Mouse (Mus musculus) layer of hippocampus, adult 9-11 months (tissue): Measurements from ENCODE around the gene Gorasp2.

ENCODE experiments used
- DNase-seq: peaks from one replicate; pipeline ENCODE4 v3.0.0; 2022

The Gorasp2 gene

DNA sequence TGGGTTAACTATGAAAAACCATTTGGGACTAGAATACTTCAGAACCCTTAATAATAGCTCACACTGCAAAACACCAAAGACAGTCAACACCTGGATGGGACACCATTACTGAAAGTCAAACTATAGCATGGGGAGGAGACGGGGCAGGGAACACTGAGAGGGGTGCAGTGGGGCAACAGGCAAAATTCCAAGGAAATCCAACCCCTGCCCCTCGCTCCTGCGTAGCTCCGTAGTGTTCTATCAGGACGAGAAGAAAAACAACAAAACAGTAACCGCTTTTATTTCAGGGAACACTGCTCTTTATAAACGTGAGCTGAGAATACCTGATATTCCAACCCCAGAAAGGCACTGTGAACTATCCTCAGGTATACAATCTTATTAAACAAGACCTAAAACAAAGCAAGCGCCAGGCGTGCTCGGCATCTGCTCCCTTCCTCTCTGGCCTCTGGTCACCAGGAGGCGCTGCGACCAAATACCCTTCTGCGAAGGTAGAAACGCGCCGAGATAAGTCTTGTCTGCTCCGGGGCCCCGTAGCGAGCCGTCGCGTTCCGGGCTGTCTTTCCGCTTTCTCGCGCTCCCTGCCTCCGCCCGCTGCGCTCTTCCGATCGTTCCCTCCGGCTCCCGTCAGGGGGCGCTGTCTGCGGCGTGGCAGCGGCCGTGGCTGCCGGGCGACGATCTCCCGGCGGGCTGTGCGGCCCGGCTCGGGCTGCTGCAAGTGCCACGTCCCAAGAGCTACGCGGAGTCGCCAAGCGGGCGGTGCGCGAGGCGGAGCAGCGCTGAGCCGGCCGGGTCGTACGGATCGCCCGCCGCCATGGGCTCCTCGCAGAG, at the start of gene Gorasp2:
Gorasp2 (plus strand) TSS at position 690 of the 828 bp plus-strand sequence.
- DNase-seq: peak; percentile 96

DNA sequence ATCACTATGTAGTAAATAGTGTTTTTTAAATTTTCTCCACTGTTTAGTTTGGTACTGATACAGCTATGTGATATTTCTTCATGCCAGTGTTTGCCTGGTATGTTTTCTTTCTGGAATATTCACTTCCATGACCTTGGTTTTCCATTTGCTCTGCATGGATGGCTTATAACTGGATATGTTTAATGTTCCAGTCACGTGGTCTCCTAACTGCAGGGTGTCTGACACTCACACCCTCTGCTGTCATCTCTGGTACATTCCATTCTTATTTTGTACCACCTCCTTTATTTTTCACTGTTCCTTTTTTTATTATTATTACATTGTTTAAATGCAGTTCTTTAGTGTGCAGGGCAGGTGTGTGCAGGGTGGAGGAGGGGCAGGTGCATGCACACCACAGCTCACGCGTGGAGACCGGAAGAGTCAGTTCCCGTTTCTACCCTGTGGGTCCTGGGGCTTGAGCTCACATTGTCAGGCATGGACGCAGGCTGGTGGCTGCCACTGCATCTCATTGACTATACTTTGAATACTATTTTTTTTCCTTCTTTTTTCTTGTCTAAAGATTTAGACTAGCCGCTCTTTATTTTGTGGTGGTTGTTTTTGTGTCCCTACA, 46.5 kb upstream of the Gorasp2 start:
- DNase-seq: no peak

DNA sequence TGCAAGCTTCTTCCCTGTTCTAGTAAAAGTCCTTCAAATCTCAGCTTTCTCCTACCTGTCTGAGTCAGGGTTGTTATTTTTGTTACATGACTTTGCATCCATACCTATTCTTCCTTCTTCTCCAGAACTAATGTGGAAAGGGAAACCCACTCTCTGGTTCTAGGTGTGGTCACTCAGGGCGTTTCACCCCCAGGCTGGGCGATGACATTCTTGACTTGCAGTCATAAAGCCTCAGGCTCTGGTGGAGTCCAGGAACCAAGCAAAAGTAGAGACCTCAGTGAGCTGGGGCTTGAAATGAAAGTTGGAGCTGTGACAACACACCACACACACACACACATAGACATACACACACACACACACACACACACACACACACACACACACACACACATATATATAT, 45.3 kb upstream of the Gorasp2 start:
- DNase-seq: no peak

DNA sequence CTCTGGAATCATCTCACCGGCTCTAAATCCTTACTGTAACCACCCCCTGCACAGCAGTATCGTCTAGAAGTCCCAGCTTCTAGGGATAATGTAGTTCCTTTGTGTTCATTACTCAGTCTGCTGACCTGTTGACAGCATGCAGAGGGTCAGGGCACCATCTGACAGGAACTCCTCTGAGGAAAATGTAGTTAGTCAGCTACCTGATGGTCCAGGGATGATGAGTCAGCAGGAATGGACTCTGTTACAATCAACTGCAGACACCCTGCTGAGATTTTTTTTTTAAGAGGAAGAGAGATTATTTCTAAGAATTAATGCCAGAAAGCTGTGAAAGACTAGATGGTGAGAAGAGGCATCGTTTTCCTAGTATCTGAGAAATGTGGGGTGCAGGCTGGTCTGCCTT, 44.8 kb upstream of the Gorasp2 start:
- DNase-seq: no peak

DNA sequence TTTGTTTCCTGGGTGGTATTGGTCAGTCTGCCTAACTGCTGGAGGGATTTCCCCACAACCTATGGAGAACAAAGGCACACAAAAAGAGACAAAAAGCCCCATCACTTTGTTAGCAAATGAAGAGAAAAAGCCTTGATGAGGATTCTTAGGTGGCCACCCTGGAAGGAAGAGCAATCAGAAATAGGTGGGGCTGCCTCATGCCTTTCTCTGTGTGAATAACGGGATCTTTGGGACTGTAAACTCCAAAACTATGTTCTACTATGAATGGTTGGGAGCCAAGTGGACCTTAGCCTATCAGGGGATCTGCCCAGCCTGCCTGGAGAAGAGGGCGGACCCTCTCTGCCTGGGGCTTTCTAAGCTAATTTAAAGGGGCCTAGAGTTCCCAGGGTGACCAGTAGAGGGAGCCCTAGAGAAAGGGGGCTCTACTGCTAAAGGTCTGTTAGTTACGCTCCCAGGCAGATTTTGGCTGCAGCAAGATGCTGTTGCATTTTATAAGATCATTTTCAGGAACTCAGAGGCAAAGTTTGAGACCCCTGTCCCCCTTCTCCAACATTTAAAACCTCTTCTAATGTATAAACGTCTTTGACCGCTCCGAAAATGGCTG, 42.0 kb upstream of the Gorasp2 start:
- no peak for DNase-seq

DNA sequence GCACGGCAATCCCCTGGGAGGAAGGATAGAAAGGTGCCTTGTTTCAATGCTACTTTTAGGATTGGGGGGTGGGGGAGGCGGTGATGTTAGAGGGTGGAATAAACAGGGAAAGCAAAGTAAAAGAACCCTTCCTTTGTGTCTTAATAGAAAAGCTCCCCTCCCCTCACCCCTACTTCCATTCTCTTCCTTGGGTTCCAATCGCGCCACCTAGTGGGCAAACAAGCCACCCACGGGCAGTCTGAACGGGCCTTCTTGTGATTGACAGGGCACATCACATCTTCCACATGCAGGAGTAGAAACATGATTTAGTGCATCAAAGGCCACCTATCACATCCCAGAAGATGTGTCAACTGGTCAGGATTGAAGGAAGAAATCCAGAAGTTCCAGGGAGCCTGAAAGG, 41.2 kb upstream of the Gorasp2 start:
- DNase-seq: peak; percentile 49

DNA sequence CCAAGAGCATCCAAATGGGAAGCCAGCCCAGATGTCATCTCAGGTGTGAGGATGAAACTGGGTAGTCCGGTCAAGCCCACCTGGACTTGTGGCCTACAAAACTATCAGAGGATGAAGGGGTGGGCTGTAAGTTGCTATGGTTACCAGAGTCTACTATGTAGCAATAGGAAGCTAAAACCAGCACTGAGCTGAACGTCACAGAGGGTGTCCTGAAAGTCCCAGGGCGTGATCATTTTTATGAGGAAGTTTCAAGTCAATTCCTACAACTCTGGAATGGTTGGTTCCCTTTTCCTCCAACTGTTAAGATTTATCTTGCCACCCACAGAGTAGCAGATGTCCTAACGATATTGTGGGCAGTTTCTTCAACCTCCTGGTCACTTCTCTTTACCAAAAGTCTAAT, 39.1 kb upstream of the Gorasp2 start:
- no peak for DNase-seq

DNA sequence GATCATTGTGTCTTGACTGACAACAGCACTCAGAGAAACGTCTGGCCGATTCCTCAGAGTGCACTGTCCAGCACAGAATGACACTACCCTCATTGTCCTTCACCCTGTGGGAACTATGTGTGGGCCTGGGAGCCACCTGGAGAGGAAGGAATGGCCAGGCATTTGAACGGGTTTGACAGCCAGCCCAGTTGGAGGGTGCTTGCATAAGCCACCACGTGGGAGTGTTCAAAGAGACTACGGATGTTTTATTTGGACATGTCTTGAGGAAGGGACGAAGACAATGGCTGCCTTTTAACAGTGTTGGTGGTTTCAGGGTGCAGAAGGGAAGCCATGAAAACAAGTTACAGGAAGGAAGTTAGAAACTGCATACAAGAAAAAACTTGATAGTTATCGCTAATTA, 35.6 kb upstream of the Gorasp2 start:
- no peak for DNase-seq

DNA sequence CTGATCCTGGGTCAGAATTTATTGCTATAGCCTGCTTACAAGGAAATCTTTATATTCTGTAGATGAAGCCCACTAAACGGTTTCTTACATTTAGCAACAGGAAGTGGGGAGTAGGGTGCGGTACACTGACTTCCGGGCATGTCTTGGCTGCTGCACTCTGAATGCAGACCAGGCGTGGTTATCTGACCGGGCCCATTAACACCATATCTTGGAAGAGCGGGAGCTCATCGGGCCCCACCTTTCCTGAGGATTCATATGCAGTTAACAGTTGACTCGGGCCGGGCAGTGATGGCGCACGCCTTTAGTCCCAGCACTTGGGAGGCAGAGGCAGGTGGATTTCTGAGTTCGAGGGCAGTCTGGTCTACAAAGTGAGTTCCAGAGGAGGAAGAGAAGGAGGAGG, 33.0 kb upstream of the Gorasp2 start:
- DNase-seq: no peak

DNA sequence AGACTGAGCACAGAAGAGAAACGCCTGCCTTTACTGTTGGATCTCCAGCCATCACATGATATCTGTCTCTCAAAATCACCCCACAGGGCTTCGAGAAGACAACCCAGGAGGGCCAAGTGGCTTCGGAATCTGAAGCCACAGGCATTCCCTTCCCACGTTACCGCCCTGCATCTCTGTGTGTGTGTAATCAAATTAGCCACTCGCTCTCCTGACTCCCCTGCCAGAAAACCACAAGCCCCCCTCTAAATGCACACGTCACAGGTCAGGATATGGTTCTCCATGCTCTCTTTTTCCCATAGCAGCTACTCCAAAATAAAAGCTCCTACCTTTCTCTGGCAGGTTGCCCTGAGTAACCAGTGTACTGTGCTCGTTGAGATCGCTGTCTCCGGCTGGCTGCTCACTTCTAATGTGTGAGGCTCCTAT, 32.0 kb upstream of the Gorasp2 start:
- peak; percentile 11 for DNase-seq

DNA sequence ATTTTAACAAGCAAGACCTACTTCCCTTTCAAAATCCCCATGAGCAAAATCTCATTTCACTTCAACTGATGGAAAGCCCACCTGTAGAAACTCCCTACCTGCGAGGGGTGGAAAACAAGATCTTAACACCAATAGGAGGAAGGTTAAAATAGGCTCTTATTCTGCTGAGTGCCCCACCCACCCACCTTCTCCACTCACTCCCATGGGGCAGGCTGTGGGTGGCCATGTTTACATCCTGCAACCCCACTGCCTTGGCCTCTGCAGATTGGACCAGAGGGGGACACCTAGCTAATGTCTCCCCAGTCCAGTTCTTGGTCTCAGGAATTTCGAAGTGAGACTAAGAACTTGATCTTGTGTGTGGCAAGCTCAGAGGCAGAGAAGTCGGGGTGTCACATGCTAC, 31.5 kb upstream of the Gorasp2 start:
- no peak for DNase-seq

DNA sequence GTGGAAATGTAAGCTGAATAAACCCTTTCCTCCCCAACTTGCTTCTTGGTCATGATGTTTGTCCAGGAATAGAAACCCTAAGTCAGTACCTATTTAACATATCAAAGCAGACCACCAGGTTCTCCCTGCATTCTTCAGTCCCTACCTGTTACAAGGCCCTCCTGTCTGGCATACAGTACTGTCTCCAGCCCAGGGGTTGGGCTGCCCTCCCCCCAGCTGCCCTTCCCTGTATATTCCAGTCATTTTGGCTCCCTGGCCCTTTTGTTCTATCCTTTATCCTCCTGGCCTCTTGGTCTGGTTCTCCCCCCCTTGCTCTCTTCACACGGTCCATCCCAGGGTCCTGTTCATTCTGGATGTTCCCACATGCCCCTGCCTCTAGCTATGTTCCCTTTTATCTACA, 30.1 kb upstream of the Gorasp2 start:
- no peak for DNase-seq

DNA sequence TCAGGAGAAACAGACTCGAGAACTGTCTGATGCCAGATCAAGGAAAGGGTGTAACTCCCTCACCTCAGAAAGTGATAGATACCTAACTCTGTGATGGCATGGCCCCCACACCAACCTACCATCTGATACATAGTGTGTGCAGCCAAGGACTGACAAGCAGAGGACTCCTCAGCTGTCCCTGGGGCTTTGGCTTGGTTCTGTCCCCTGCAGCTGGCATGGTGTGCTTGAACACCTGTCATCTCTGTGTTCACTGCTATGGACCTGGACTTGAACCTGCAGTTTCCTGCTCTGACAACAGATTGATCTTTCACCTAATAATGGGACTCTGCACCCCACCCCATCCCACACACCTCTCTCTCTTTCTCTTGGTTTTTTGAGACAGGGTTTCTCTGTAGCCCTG, 29.0 kb upstream of the Gorasp2 start:
- no peak for DNase-seq

DNA sequence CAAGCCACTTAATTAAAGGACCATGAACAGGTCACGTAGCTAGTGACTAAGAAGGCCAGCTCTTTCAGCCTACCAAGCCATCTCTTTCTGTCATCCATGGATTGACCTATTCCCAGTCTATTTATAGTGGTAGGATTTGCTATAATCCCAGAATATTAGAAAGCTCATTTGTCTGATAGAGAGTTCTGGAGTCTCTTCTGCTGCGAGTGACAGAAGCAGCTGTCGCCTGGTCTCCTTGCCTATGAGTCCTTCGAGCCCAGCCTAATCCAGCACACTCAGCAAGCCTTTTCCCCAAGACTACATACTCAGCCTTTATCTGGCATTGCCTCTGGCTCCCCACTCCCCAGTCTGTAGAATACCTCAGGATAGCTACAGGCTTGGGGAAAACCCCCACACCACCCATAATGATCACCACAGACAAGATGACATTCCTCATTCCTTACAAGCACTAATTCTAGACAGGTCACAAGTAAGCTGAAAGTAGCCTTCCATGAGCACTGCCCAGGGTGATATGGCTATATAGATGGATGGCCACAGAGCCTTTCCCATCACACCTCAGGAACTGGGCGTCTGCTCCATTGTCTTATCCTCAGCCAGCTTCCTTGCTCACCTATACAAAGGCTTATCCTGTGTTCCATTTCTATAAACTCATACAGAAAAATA, 27.2 kb upstream of the Gorasp2 start:
- no peak for DNase-seq

DNA sequence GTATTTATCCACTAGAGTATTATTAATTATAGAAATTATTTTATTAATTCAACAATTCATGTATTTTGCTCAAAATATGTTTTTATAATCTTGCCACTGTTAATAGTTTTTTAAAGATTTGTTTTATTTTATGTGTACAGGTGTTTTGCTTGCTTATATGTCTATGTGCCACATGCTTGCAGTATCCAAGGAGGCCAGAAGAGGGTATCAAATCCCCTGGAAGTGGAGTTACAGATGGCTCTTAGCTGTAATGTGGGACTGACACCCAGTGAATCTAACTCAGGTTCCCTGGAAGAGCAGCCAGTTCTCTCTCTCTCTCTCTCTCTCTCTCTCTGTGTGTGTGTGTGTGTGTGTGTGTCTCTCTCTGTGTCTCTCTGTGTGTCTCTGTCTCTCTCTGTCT, 20.4 kb upstream of the Gorasp2 start:
- no peak for DNase-seq

DNA sequence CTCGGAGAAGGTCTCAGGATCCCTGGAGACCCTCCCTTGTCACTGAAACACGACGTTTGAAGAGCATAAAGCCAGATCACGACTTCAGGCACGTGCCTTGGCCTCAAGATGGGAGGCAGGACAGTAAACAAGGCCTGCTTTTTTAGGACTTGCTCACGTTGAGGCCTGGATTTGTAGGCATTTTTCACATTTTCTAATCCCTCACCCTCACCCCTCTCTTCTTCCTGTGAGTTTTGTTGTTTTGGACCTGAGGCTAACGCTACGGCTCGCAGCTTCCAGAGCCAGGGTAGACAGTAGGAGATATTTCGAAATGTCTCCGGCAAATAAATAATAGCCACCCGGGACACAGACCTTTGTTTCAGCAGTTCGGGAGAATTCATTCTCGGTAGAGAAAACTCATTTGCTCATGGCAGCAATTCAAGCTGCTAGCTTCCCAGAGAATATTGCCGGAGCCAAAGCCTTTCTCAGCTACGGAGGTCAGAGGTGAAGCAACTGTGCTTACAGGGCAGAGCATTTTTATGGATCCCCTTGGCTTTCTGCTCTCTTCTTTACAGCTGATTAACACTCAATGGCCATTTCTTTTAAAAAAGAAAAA, 18.3 kb upstream of the Gorasp2 start:
- DNase-seq: no peak

DNA sequence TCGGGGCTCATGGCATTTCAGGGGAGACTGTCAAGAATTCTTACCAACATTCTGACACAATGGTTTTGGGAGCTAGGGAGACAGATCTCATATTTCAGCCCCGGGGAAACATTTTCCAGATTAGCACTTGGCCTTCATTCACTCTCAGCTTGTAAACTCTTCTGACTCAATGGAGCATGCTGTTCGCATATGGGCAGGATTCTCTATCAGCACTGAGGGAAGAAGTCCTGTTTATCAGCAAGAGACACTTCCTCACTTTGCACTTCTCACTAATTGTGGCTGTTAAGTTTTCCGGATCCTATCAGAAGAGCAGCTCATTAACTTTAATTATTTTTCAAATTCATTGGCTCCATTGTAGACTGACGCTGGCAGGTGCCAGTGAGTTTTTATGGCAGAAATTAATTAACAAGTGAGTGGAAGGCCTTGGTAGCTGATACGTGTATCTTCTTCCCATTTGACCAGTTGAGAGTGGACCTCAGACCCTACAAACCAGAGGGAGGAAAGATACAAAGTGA, 16.1 kb upstream of the Gorasp2 start:
- DNase-seq: no peak

DNA sequence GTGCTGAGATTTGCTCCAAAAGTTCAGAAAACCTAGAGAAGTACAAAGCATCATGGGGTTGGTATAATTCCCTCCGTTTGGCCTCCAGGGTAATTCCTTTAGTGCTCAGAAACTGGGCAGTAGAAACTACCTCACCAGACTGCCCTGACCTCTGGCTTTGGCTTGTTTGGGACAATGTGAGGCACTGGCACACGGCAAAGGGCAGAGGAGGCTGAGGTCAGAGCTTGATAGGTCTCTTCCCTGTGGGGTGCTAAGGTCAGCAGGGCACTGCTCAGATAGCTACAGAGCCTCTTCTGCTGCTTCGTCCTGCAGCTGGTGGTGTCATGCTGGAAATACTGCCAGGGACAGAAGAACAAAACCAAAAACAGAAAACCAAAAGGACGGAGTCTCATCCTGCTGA, 13.7 kb upstream of the Gorasp2 start:
- no peak for DNase-seq

DNA sequence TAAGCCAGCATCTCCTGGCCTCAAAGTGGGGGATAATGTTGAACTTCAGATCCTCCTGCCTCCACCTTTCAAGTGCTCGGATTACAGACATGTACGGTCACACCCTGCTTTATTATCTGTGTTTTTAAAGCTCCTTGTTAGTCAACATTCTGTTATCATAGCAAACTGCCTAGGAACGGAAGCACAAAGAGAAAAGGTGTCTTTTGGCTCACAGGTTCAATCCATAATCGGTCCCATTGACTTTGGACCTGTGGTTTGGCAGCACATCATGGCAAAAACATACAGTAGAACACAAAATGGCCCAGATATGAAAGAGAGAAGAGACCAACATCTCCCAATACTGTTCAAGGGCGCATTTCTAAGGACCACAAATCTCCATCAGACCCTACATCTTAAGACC, 13.1 kb upstream of the Gorasp2 start:
- no peak for DNase-seq

DNA sequence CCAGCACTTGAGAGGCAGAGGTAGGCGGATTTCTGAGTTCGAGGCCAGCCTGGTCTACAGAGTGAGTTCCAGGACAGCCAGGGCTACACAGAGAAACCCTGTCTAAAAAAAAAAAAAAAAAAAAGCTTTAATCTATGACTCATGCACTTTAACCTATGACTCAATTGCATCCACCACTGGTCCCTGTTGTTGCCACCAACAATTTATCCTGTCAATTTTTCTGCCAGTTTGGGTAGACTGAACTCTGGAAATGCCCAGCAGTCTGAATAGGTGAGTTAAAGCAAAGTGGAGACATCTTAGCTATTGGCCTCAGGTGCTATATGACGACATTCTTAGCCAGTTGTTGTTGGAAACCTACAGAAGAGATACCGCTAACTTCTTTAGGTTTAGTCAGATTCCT, 11.9 kb upstream of the Gorasp2 start:
- no peak for DNase-seq

DNA sequence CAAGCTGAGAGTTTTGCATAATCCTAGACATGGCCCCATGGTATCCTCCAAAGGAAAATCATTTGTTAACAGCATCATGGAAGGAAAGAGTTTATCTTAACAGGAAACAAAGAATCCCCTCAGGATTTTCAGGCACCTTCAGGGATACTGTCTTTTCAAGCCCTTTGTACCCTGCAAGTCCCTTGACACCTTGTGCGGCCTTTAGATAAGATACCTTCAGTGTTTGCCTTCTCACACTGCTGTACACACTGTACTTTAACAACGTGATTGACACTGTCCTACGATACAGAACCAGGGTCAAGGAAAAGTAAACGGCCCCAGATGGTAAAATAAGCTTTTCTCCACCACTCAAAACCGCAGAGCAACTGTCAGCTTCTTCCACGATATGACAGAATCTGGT, 9.6 kb upstream of the Gorasp2 start:
- DNase-seq: no peak

DNA sequence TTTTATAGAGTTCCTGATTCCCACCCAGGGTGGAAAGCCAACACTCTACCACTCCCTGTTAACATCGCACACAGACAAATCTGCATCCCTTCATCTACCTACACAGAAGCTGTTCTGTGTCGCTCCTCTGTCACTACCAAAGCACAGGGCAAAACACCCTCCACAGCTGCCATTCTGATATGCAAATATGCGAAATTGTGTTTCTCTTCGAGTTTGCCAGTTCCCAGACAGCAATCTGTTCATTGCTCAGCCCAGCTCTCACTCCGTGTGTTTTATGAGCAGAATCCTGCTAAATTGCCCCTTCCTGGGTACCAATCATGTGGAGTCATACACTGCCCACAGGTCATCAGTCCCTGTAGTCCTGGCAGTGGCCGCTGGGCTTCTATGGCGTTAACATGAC, 4.3 kb upstream of the Gorasp2 start:
- peak; percentile 42 for DNase-seq
